Mouse (Mus musculus) bone marrow macrophage, adult 2 months (primary cell): ENCODE measurements around the gene Cd44.

Experiments used
- CTCF ChIP-seq: IDR thresholded peaks from 2 replicates; pipeline ENCODE4 v1.5.1; 2012; ENCODE audit warnings: low read depth, mild to moderate bottlenecking, low read length, moderate library complexity
- POLR2A ChIP-seq: IDR thresholded peaks from 2 replicates; pipeline ENCODE4 v1.6.1; 2012; ENCODE audit warnings: mild to moderate bottlenecking, low read depth, low read length, borderline replicate concordance

DNA sequence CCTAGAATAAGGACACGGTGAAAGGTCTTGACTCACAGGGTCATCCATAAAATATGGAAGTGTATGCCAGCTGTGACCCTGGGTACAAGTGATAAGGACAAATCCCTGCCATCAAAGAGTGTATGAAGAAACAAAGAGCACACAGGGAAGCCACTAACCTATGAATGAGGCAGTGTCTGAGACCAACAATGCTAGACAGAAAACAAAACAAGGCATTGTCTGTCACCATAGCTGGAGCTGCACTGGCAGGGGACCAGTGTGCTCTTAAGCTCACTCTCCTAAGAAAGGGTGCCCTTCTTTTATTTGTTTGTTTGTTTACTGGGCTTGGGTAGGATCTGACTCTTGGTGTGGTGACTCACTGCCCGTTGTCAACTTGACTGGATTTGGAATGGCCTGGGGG is 23.0 kb downstream of the Cd44 start:
- TF ChIP-seq CTCF, result no peak
- TF ChIP-seq POLR2A, result no peak
